Mouse (Mus musculus) cerebellum, adult (tissue): ENCODE data around the gene Casz1.

ENCODE experiments used
- ATAC-seq: cut with Nextera tagmentation; 2 replicates; pipeline ENCODE4 v1.9.2; 2017; ENCODE audit warnings: mild to moderate bottlenecking, moderate library complexity, mixed read lengths; ENCODE audit not compliant: insufficient number of reproducible peaks, low FRiP score, low TSS enrichment

Casz1 gene

GRCm38 (mm10) chr4:148955131-148955813, 151.0 kb downstream of the Casz1 start:
- ATAC-seq: no peak

GRCm38 (mm10) chr4:148960011-148960410, 155.8 kb downstream of the Casz1 start:
- ATAC-seq: no peak

- ATAC-seq: no peak
These were observed 156.9 kb downstream of the Casz1 start for GRCm38 (mm10) chr4:148961081-148961480.

- ATAC-seq: no peak
These were observed 157.9 kb downstream of the Casz1 start for GRCm38 (mm10) chr4:148962096-148962495.

GRCm38 (mm10) chr4:148964541-148965310, 160.5 kb downstream of the Casz1 start:
- ATAC-seq: no peak

- no peak for ATAC-seq
These were observed 161.9 kb downstream of the Casz1 start for GRCm38 (mm10) chr4:148966132-148966531.

- no peak for ATAC-seq
These were observed 164.6 kb downstream of the Casz1 start for GRCm38 (mm10) chr4:148968859-148969258.

- no peak for ATAC-seq
These were observed 165.4 kb downstream of the Casz1 start for GRCm38 (mm10) chr4:148969610-148970009.

GRCm38 (mm10) chr4:148970742-148971141, 166.5 kb downstream of the Casz1 start:
- no peak for ATAC-seq

- no peak for ATAC-seq
These were observed 167.5 kb downstream of the Casz1 start for GRCm38 (mm10) chr4:148971613-148972242.

GRCm38 (mm10) chr4:148972707-148973106, 168.5 kb downstream of the Casz1 start:
- ATAC-seq: no peak

GRCm38 (mm10) chr4:148973387-148973786, 169.2 kb downstream of the Casz1 start:
- no peak for ATAC-seq

- ATAC-seq: no peak
These were observed 170.6 kb downstream of the Casz1 start for GRCm38 (mm10) chr4:148974833-148975232.

- no peak for ATAC-seq
These were observed 174.1 kb downstream of the Casz1 start for GRCm38 (mm10) chr4:148978221-148978855.

- ATAC-seq: no peak
These were observed 174.7 kb downstream of the Casz1 start for GRCm38 (mm10) chr4:148978926-148979325.

GRCm38 (mm10) chr4:148979837-148980236, 175.6 kb downstream of the Casz1 start:
- no peak for ATAC-seq

- no peak for ATAC-seq
These were observed 178.0 kb downstream of the Casz1 start for GRCm38 (mm10) chr4:148982274-148982673.

GRCm38 (mm10) chr4:148984701-148985540, 180.7 kb downstream of the Casz1 start:
- ATAC-seq: no peak

GRCm38 (mm10) chr4:148985541-148986476, 181.6 kb downstream of the Casz1 start:
- ATAC-seq: no peak
